Mouse (Mus musculus) lung, adult 2 months (tissue): ENCODE measurements around the gene Ctbs.

ENCODE experiments used
- CTCF ChIP-seq: fragments of 200-500 bp; IDR thresholded peaks from 2 replicates; pipeline ENCODE4 v1.5.1; 2011; ENCODE audit warnings: mild to moderate bottlenecking, low read length, control low read depth; ENCODE audit not compliant: insufficient read depth
- POLR2A ChIP-seq: fragments of 200-500 bp; IDR thresholded peaks from 2 replicates; pipeline ENCODE4 v1.6.1; 2011; ENCODE audit warnings: low read depth, mild to moderate bottlenecking, control low read depth, low read length, borderline replicate concordance; ENCODE audit errors: extremely low read depth

- TF ChIP-seq CTCF, result no peak
- TF ChIP-seq POLR2A, result no peak
Observed at GRCm38 (mm10) chr3:146436114-146436513, 13.5 kb upstream of the Ctbs start.
